Mouse (Mus musculus): ENCODE data around the gene Rtl10. TPM values are rescaled to one million over a fixed set of nuclear protein-coding genes. Genes with fewer than 3 reads are reported as not detected.
A peak's percentile ranks its signal among the peaks of the same experiment; 100 is the strongest.

The Rtl10 gene
- polyA plus RNA-seq (2015; fragmentation: Nextera tagmentation; extraction: Ambion mirVana), result 4.6 and 5.6 TPM in 2 replicates

- DNase-seq (ENCODE audit: low spot score), result peak; percentile 97
Measured at GRCm38 (mm10) chr16:18498558-18498990, at the start of gene Rtl10, which contains the start of gene Gnb1l. TSS of gene Rtl10 (plus strand) at chr16:18498901. TSS of gene Gnb1l (plus strand) at chr16:18498713.

GRCm38 (mm10) chr16:18449005-18449404, 49.7 kb upstream of the Rtl10 start:
- DNase-seq (ENCODE audit: low spot score), result no peak

GRCm38 (mm10) chr16:18451486-18452181, 47.1 kb upstream of the Rtl10 start:
- DNase-seq (ENCODE audit: low spot score), result no peak

GRCm38 (mm10) chr16:18452361-18452862, 46.3 kb upstream of the Rtl10 start:
- peak; percentile 15 for DNase-seq (ENCODE audit: low spot score)

GRCm38 (mm10) chr16:18453846-18454245, 44.9 kb upstream of the Rtl10 start:
- peak; percentile 6 for DNase-seq (ENCODE audit: low spot score)

- DNase-seq (ENCODE audit: low spot score), result no peak
Measured at GRCm38 (mm10) chr16:18455407-18455806, 43.3 kb upstream of the Rtl10 start.

- DNase-seq (ENCODE audit: low spot score), result peak; percentile 24
Measured at GRCm38 (mm10) chr16:18458661-18459060, 40.0 kb upstream of the Rtl10 start.

- DNase-seq (ENCODE audit: low spot score), result peak; percentile 42
Measured at GRCm38 (mm10) chr16:18459335-18459954, 39.3 kb upstream of the Rtl10 start.

GRCm38 (mm10) chr16:18459955-18460370, 38.7 kb upstream of the Rtl10 start:
- DNase-seq (ENCODE audit: low spot score), result peak; percentile 92

GRCm38 (mm10) chr16:18460826-18461225, 37.9 kb upstream of the Rtl10 start:
- peak; percentile 21 for DNase-seq (ENCODE audit: low spot score)

GRCm38 (mm10) chr16:18462031-18462430, 36.7 kb upstream of the Rtl10 start:
- peak; percentile 31 for DNase-seq (ENCODE audit: low spot score)

- DNase-seq (ENCODE audit: low spot score), result peak; percentile 26
Measured at GRCm38 (mm10) chr16:18462598-18462997, 36.1 kb upstream of the Rtl10 start.

- DNase-seq (ENCODE audit: low spot score), result peak; percentile 78
Measured at GRCm38 (mm10) chr16:18464271-18464670, 34.4 kb upstream of the Rtl10 start.

GRCm38 (mm10) chr16:18470829-18471228, 27.9 kb upstream of the Rtl10 start:
- no peak for DNase-seq (ENCODE audit: low spot score)

- no peak for DNase-seq (ENCODE audit: low spot score)
Measured at GRCm38 (mm10) chr16:18471381-18471955, 27.2 kb upstream of the Rtl10 start.

- DNase-seq (ENCODE audit: low spot score), result peak; percentile 28
Measured at GRCm38 (mm10) chr16:18471976-18472375, 26.7 kb upstream of the Rtl10 start.

- no peak for DNase-seq (ENCODE audit: low spot score)
Measured at GRCm38 (mm10) chr16:18472416-18472815, 26.3 kb upstream of the Rtl10 start.

GRCm38 (mm10) chr16:18472976-18473375, 25.7 kb upstream of the Rtl10 start:
- DNase-seq (ENCODE audit: low spot score), result peak; percentile 46

- no peak for DNase-seq (ENCODE audit: low spot score)
Measured at GRCm38 (mm10) chr16:18474021-18474420, 24.7 kb upstream of the Rtl10 start.

GRCm38 (mm10) chr16:18477996-18478395, 20.7 kb upstream of the Rtl10 start:
- no peak for DNase-seq (ENCODE audit: low spot score)

GRCm38 (mm10) chr16:18479667-18480066, 19.0 kb upstream of the Rtl10 start:
- DNase-seq (ENCODE audit: low spot score), result no peak

- DNase-seq (ENCODE audit: low spot score), result peak; percentile 61
Measured at GRCm38 (mm10) chr16:18480933-18481485, 17.7 kb upstream of the Rtl10 start.

All from thymus, postnatal 0 days (tissue).